Mouse (Mus musculus) frontal cortex, adult 2 months (tissue): ENCODE results near the gene Rorc. TPM values are rescaled to one million over a fixed set of nuclear protein-coding genes. Genes with fewer than 3 reads are reported as not detected.

Experiments
- DNase-seq, 2 experiments: peaks; one replicate each; pipeline ENCODE4 v3.0.0; 2022; ENCODE audit warnings: low spot score in 1 of 2; ENCODE audit errors: extremely low spot score in 1 of 2
- polyA plus RNA-seq: library from polyadenylated mRNA; depleted of rRNA; stranded (reverse); fragments of >200 nt; gene quantifications from 2 replicates; pipeline ENCODE4 v1.2.3, GENCODE M21; 2012; rRNA removed

Rorc gene
- polyA plus RNA-seq, 1 experiment = 1.1 TPM

GRCm38 (mm10) chr3:94412530-94412929 is 39.9 kb downstream of the Rorc start:
- no peak for DNase-seq

GRCm38 (mm10) chr3:94413031-94413679 is 40.6 kb downstream of the Rorc start, which contains the start of gene Tdrkh:
Gene Tdrkh (plus strand): TSS chr3:94413273.
- DNase-seq = peak; percentile 98 to 99

- DNase-seq = no peak
These were observed 58.4 kb downstream of the Rorc start for GRCm38 (mm10) chr3:94430980-94431379.

DNA sequence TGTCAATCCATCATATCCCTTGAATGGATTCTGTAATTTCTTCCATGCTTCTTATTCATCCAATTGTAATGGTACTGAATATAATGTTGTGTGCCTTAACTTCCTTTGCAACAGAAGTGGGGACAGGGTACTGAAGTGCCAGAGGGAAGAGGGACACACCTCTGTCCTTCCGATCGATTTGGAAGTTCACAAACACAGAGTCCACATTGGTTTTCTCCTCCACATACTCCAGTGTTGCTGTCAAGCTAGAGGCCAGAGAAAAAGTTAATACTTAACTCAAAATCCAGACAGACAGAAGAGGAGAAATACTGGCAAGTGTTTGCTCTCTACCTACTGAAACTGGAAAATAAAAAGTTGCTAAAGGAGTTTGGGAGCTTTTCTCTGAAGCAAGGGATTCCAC is 61.7 kb downstream of the Rorc start:
- no peak for DNase-seq

GRCm38 (mm10) chr3:94436420-94436819 is 63.8 kb downstream of the Rorc start:
- no peak for DNase-seq

DNA sequence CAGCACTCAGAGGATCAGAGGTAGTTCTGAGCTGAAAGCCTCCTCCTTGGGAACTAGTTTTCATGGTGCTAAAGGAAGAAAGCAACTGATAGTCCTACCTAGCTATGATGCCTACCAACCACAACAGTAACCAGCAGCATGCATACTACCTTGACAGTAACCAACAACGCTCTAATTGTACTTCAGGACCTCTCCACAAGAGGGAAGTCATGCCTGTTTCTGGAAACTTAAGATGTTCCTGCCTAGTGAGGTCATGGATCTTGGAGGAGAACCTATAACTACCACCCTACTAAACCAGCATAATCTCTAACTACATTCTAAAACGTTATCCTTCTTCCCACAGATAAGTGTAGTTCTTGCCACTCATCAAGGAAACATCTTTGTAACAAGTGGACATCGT is 68.6 kb downstream of the Rorc start:
- DNase-seq = peak in 1 of 2 experiments; percentile 52

DNA sequence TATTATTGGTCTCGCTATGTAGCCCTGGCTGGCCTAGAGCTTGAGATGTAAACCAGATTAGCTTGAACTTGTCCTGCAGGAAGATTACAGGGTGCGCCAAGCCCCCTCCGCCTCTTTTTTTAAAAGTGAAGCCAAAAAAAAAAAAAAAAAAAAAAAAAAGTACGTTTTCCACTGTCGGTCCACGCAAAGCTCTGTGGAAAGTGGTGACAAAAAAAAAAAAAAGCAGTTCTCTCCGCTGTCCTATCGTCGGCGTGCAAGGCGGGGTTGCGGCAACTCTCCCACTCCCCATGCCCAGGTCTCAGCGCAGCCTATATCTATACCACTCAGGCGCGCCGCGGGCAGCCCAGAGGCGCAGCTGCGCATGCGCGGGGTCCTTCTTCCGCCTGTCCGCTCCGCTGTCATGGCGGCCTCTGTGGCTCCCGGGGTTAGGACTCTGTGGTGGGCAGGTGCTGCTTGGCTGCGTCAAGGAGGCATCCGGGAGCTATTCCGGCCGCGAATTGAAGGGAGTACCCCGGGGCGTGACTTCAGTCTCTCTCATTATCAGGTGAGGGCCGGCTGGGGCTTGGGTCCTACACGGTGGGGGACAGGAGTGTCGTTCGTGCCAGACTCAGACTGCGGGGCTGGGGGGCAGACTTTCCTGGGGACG is 70.5 kb downstream of the Rorc start, which contains the start of gene Mrpl9:
Gene Mrpl9, plus strand, starts transcription at position 368 of the 646 bp plus-strand sequence.
- DNase-seq = peak; percentile 77 to 97

DNA sequence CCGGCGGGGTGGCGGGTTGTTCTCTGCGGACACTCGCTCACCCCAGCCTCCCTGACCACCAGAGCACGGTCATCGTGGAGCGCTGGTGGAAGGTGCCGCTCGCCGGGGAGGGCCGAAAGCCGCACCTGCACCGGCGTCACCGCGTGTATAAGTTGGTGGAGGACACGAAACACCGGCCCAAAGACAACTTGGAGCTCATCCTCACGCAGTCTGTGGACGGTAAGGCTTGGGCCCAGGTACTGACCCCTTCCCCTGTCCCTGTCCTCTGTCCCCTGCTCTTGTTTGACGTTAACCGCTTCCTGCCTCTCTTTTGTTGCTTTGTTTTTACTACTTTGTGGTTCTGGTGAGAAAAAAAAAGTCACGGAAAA is 71.0 kb downstream of the Rorc start, which contains the start of gene Oaz3:
Gene Oaz3, minus strand, starts transcription at position 319 of the 368 bp plus-strand sequence.
- DNase-seq = no peak

Other genes starting within 250 kb of the Rorc start
- not detected in 2 replicates for gene Gm10696, start 194.6 kb upstream of the Rorc start, polyA plus RNA-seq
- not detected in 2 replicates for gene Gm5286, start 176.1 kb upstream of the Rorc start, polyA plus RNA-seq
- not detected in 2 replicates for gene Gm4778, start 108.8 kb upstream of the Rorc start, polyA plus RNA-seq
- gene Them4, start 62.7 kb upstream of the Rorc start, polyA plus RNA-seq = 18.7 and 22.1 TPM in 2 replicates
- not detected in 2 replicates for gene Them5, start 30.7 kb upstream of the Rorc start, polyA plus RNA-seq
- gene C2cd4d, start 10.4 kb upstream of the Rorc start, polyA plus RNA-seq = 1.4 and 1.5 TPM in 2 replicates
- gene Lingo4, start 25.7 kb downstream of the Rorc start, polyA plus RNA-seq = 0.40 and 0.55 TPM in 2 replicates
- gene Tdrkh, start 40.5 kb downstream of the Rorc start, polyA plus RNA-seq = 15.5 and 17.0 TPM in 2 replicates
- gene Mrpl9, start 70.5 kb downstream of the Rorc start, polyA plus RNA-seq = 49.4 and 52.5 TPM in 2 replicates
- gene Oaz3, start 71.1 kb downstream of the Rorc start, polyA plus RNA-seq = 0.19 and 0.28 TPM in 2 replicates
- gene Celf3, start 105.5 kb downstream of the Rorc start, polyA plus RNA-seq = 410 and 454 TPM in 2 replicates
- gene Riiad1, start 107.5 kb downstream of the Rorc start, polyA plus RNA-seq = 3.5 and 4.6 TPM in 2 replicates
- gene Snx27, start 209.9 kb downstream of the Rorc start, polyA plus RNA-seq = 47.5 and 50.5 TPM in 2 replicates